Mouse (Mus musculus) heart, embryonic 16.5 days (tissue): ENCODE measurements around the gene Grtp1. TPM values are rescaled to one million over a fixed set of nuclear protein-coding genes. Genes with fewer than 3 reads are reported as not detected.

Experiments
- ATAC-seq: fragments of 200-750 bp; cut with Nextera tagmentation; replicated peaks from 2 replicates; pipeline ENCODE4 v1.8.0; 2017; ENCODE audit warnings: moderate number of reproducible peaks; ENCODE audit not compliant: insufficient read depth, low FRiP score; ENCODE audit errors: extremely low read depth
- H3K27ac ChIP-seq: fragments of 300-500 bp; sonication (generic); 2 replicates; pipeline ENCODE4 v1.5.1; 2014; ENCODE audit warnings: mild to moderate bottlenecking, low read length, control low read depth, moderate library complexity
- H3K27me3 ChIP-seq: fragments of 300-500 bp; sonication (generic); 2 replicates; pipeline ENCODE4 v1.6.1; 2014; ENCODE audit warnings: low read length, mixed read lengths; ENCODE audit not compliant: control insufficient read depth, insufficient read depth
- H3K36me3 ChIP-seq: fragments of 300-500 bp; sonication (generic); 2 replicates; pipeline ENCODE4 v1.6.1; 2014; ENCODE audit not compliant: control insufficient read depth, insufficient read depth
- H3K4me1 ChIP-seq: fragments of 300-500 bp; sonication (generic); 2 replicates; pipeline ENCODE4 v1.6.1; 2014; ENCODE audit warnings: low read length, mixed read lengths; ENCODE audit not compliant: control insufficient read depth, insufficient read depth
- H3K4me2 ChIP-seq: fragments of 300-500 bp; sonication (generic); 2 replicates; pipeline ENCODE4 v1.6.1; 2014; ENCODE audit warnings: low read depth, mild to moderate bottlenecking, control low read depth, low read length
- H3K4me3 ChIP-seq: fragments of 300-500 bp; sonication (generic); 2 replicates; pipeline ENCODE4 v1.5.1; 2014; ENCODE audit warnings: mild to moderate bottlenecking, control low read depth, low read length
- H3K9ac ChIP-seq: fragments of 300-500 bp; sonication (generic); 2 replicates; pipeline ENCODE4 v1.6.1; 2014; ENCODE audit warnings: low read length, control low read depth
- H3K9me3 ChIP-seq: fragments of 300-500 bp; sonication (generic); replicated peaks from 2 replicates; pipeline ENCODE4 v1.6.1; 2016; ENCODE audit warnings: low read length; ENCODE audit not compliant: control insufficient read depth
- WGBS: fragments of 180-500 bp; shearing (Covaris S2); extraction: QIAGEN DNeasy Blood & Tissue Kit; methylation state at CpG from one replicate; pipeline ENCODE4 v1.1.7; 2014; 5-methylcytosine and 5-hydroxymethylcytosine counted together
- polyA plus RNA-seq: library from polyadenylated mRNA; unstranded; fragments of >200 nt; fragmentation: Nextera tagmentation; extraction: Ambion mirVana; gene quantifications from 2 replicates; pipeline ENCODE4 v1.2.1, GENCODE M21; 2015

Gene Grtp1
- polyA plus RNA-seq, 1 experiment from 2014 or later, result 11.0 TPM

DNA sequence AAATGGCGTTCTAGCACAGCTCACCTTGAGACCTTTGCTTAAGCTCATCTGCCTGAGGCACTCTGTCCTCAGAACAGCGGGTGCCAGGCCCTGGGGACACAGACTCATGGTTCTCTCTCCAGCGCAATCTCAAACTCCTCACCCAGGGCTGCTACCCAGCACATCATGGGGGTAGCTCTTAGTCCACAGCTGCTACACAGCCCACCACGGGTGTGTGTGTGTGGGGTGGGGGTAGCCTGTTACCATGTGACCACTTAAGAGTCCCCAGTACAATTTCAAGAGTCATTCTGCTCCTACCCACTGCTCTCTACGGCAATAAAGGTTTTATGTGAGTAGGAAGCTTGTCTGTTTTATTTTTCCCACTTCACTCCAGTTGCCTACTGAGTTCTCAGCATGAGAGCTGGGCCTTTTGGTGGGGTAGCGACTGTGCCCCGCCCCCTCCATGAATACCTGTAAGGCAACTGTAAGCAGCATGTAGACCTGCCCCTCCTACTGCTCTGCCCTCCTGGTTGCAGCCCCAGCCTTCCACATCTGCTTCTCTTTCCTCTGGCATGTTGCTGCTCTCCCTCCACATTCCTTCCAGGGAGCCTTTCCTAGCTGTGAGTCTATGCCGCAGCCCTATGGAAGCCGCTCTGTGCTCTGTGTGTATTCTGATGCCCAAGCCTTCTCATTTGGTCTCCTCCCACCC is 28.6 kb upstream of the Grtp1 start:
- peak overlapping the region; percentile 44; the same call in 1 of the 2 replicates for H3K9ac ChIP-seq
- WGBS, result 42% methylated on average over 9 of the region's 9 CpGs
- H3K4me2 ChIP-seq, result no peak overlapping the region
- peaks cover 43% of the 10 kb centered on the region for H3K4me1 ChIP-seq
- ATAC-seq, result no peak
- peaks cover 9% of the 10 kb centered on the region; the same call in 1 of the 2 replicates for H3K36me3 ChIP-seq
- no peaks in the 10 kb centered on the region for H3K27me3 ChIP-seq
- H3K4me3 ChIP-seq, result no peak overlapping the region
- peak overlapping the region; percentile 19 for H3K27ac ChIP-seq
- H3K9me3 ChIP-seq, result no peaks in the 10 kb centered on the region

DNA sequence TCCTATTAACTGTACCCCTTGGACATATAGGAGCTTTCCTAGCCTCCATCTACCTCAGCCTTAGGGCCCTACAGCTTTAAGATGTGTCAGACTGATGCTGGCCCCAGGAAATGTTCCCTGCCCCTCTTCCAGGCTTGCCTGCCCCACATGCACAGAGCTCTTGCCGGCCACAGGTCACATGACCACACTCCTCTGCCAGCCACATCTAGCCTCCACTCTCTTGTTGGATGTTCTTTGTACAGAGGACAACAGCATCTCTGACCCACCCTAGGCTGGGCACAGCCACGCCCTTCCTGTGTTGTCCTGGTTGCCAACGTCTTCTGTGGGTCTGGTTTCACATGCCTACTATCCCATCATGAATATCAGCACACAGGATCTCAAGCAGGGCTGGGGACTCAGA is 26.8 kb upstream of the Grtp1 start:
- H3K4me3 ChIP-seq, result no peak overlapping the region

DNA sequence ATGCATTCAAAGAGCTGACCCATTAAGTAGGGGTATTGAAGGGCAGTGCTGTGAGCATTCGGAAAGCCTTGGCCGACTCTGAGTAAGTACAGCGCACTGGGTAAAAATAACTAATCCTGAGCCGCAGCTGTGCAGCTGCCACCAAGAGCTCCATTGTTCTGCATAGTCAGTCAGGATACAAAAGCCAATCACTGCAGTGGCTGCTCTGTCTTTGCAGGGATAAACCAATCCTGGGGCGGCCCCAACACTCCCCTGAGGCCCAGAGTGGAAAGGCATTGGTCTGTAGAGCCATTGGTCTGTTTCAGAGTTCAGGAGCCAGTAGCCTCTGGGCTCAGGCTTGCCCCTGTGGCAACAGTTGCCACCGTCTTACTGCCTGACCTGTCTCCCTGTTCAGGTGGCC is 25.9 kb upstream of the Grtp1 start:
- H3K27ac ChIP-seq, result peak overlapping the region; percentile 67
- peaks cover 11% of the 10 kb centered on the region; the same call in 1 of the 2 replicates for H3K36me3 ChIP-seq
- no peak overlapping the region for H3K4me3 ChIP-seq
- peak overlapping the region; percentile 6; the same call in 1 of the 2 replicates for H3K9ac ChIP-seq
- peak; percentile 37 for ATAC-seq
- H3K27me3 ChIP-seq, result no peaks in the 10 kb centered on the region
- H3K4me2 ChIP-seq, result no peak overlapping the region
- 49% methylated on average over 6 of the region's 6 CpGs for WGBS
- H3K4me1 ChIP-seq, result peaks cover 43% of the 10 kb centered on the region
- H3K9me3 ChIP-seq, result no peaks in the 10 kb centered on the region

More for the DNA sequence above, 26.8 kb upstream of the Grtp1 start:
- WGBS, result 45% methylated on average over 3 of the region's 3 CpGs
- Histone ChIP-seq H3K4me1 (peaks cover 43% of the 10 kb centered on the region), H3K27me3 (no peaks in the 10 kb centered on the region), H3K27ac (peak overlapping the region; percentile 67), H3K4me2 (no peak overlapping the region), H3K9me3 (no peaks in the 10 kb centered on the region), H3K36me3 (peaks cover 10% of the 10 kb centered on the region; the same call in 1 of the 2 replicates), H3K9ac (no peak overlapping the region)
- ATAC-seq, result 0 out of 2 replicates have a peak, but pooled peaks have one; percentile 23

DNA sequence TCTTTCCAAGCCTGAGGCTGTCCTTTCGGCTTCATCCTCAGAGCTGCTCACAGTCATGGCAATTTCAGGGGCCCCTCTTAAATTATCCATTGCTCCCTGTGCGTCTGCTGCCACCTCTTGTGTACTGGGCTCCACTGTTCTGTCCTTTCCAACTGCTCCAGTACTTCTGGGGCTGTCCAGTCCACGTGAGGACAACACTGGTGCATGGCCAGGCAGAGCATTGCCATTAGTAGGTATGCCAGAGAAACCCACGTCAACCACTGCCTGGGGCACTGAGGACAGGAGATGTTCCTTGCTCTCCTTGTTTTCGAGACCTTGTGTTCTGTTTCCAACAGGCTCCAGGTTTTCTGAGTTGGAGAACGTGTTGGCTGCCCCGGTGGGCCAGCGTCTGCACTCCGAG is 24.0 kb upstream of the Grtp1 start:
- 83% methylated on average over 9 of the region's 9 CpGs for WGBS
- no peak overlapping the region for H3K4me2 ChIP-seq
- H3K9ac ChIP-seq, result no peak overlapping the region

DNA sequence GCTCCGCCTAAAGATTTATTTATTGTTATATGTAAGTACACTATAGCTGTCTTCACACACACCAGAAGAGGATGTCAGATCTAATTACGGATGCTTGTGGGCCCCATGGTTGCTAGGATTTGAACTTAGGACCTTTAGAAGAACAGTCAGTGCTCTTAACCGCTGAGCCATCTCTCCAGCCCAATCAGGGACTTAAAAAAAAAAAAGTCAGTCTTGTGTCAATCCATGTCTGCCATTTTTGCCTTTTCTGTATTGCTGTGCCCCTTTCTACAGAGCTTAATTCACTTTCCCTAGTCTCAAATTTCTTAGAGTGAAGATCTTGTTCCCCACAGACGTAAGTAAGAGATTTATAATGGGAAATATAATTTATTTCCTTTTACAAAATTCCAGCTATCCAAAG is 18.0 kb upstream of the Grtp1 start:
- H3K4me1 ChIP-seq, result peaks cover 10% of the 10 kb centered on the region
- no peak overlapping the region for H3K9ac ChIP-seq
- 88% methylated on average over 4 of the region's 4 CpGs for WGBS
- ATAC-seq, result no peak
- H3K27ac ChIP-seq, result no peak overlapping the region
- H3K36me3 ChIP-seq, result peaks cover 6% of the 10 kb centered on the region; the same call in 1 of the 2 replicates
- no peak overlapping the region for H3K4me3 ChIP-seq
- no peaks in the 10 kb centered on the region for H3K9me3 ChIP-seq
- H3K27me3 ChIP-seq, result no peaks in the 10 kb centered on the region
- no peak overlapping the region for H3K4me2 ChIP-seq

More for the DNA sequence above, 24.0 kb upstream of the Grtp1 start:
- H3K36me3 ChIP-seq, result peaks cover 13% of the 10 kb centered on the region; the same call in 1 of the 2 replicates
- H3K27me3 ChIP-seq, result no peaks in the 10 kb centered on the region
- H3K4me3 ChIP-seq, result no peak overlapping the region
- peaks cover 30% of the 10 kb centered on the region for H3K4me1 ChIP-seq
- no peaks in the 10 kb centered on the region for H3K9me3 ChIP-seq
- ATAC-seq, result no peak
- H3K27ac ChIP-seq, result no peak overlapping the region

DNA sequence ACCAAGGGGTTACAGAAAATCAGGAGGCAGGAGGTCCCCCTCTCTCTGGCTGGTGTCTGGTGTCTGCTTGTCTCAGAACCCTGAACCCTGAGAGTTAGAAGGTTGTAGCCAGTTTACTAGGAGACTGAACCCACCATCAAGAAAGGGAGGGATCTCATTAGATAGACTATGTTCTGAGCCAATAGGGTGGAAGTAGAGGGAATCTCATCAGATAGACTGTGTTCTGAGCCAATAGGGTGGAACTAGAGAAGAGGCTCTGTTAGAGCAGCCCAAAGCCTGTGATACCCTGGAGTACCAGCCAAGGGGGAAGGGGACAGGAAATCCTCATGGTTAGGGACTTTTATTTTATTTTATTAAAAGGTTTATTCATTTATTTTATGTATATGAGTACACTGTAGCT is 17.6 kb upstream of the Grtp1 start:
- no peak overlapping the region for H3K27ac ChIP-seq
- H3K9ac ChIP-seq, result no peak overlapping the region
- ATAC-seq, result no peak
- no peak overlapping the region for H3K4me2 ChIP-seq
- H3K4me3 ChIP-seq, result no peak overlapping the region
- H3K27me3 ChIP-seq, result no peaks in the 10 kb centered on the region
- no peaks in the 10 kb centered on the region for H3K9me3 ChIP-seq
- 0 out of 2 replicates have a peak, but pooled peaks cover 3% of the 10 kb centered on the region for H3K36me3 ChIP-seq
- peaks cover 15% of the 10 kb centered on the region for H3K4me1 ChIP-seq

DNA sequence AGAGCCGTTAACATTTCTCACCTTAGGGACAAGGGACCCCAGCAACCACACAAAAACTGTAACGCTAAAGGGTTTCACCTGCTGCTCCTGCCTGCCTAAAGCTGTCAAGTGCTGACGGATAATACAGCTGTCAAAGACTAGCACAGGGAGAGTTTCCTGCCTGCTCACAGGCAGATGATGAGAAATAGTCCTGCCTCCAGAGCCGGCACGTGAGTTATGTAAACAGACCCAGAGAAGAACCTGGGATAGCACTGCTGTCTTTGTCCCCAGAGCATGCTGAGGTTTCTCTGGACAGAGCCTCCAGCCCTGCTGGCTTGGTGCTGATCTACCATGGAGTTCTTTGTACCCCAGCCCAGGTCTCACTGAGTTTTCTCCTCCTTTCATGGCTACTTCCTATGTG is 16.7 kb upstream of the Grtp1 start:
- 0 out of 2 replicates have a peak overlapping the region, but pooled peaks have one; percentile 29 for H3K27ac ChIP-seq
- no peak overlapping the region for H3K9ac ChIP-seq

DNA sequence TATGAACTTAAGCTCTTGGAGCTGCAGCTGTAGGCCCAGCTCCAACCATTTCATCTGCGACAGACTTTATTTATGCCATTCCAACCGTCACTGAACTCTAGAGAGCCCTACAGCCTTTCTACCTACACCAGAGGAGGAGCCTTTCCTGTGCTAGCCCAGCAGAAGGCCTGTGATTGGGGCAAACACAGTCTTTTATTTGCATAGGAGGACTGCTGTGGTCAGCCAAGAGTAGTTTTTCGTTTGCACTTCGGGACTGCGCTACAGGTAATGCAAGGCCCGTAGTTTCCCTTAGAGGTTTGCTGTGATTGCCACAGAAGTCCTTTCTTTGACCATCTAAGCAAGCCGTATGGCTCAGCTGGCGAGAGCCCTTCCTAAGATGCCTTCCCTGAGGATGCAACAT is 16.0 kb upstream of the Grtp1 start:
- Histone ChIP-seq H3K4me1 (peaks cover 19% of the 10 kb centered on the region), H3K36me3 (0 out of 2 replicates have a peak, but pooled peaks cover 3% of the 10 kb centered on the region), H3K4me3 (no peak overlapping the region), H3K27ac (no peak overlapping the region; the same call in none of the 2 replicates), H3K9me3 (no peaks in the 10 kb centered on the region), H3K27me3 (no peaks in the 10 kb centered on the region), H3K9ac (no peak overlapping the region; the same call in 1 of the 2 replicates), H3K4me2 (no peak overlapping the region)
- ATAC-seq, result no peak
- 66% methylated on average over 8 of the region's 8 CpGs for WGBS

More for the DNA sequence above, 16.7 kb upstream of the Grtp1 start:
- Histone ChIP-seq H3K36me3 (0 out of 2 replicates have a peak, but pooled peaks cover 3% of the 10 kb centered on the region), H3K4me1 (peaks cover 19% of the 10 kb centered on the region), H3K27me3 (no peaks in the 10 kb centered on the region), H3K9me3 (no peaks in the 10 kb centered on the region), H3K4me3 (no peak overlapping the region), H3K4me2 (no peak overlapping the region)
- WGBS, result 22% methylated on average over 5 of the region's 5 CpGs
- no peak for ATAC-seq

DNA sequence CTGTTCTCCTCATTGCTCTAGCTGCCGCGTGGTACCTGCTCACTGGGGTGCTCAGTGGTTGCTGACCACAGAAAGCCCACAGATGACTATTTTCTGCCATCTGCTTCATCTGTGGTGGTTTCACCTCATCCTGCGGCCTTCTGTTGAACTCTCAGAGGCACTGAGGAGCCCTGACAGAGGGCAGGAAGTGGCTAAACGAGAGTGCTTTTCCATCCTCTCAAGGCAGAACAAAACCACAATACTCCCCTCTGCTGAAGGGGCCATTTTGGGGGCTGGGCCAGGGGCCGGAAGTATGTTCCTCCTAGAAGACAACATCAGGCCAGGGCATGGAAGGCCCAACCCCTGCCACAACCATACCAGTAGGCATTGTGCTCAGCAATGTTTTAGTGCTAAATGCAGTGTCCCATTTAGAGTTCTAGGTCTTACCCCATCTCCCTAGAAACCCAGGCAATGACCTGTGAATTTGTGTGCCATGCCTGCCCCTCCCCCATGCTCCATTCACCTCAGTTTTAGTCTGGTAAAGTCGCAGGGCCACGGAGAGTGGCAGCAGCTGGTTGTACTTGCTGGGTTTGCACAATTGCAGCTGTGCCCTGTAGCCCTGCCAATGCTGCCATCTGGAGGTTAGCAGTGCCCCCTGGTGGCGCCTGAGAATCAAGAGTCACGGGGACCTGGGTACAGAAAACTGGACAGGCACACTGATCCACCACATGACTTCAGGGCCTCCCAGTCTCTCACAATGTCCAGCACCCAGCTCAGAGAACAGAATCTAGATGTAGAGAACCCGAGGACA is 13.3 kb upstream of the Grtp1 start:
- peak overlapping the region; percentile 47 for H3K9ac ChIP-seq
- peak; percentile 57 for ATAC-seq
- peaks cover 39% of the 10 kb centered on the region for H3K4me1 ChIP-seq
- no peak overlapping the region for H3K4me3 ChIP-seq
- H3K9me3 ChIP-seq, result no peaks in the 10 kb centered on the region
- peak overlapping the region; percentile 49 for H3K27ac ChIP-seq
- peak overlapping the region; percentile 44; the same call in 1 of the 2 replicates for H3K4me2 ChIP-seq
- 18% methylated on average over 10 of the region's 10 CpGs for WGBS
- H3K27me3 ChIP-seq, result no peaks in the 10 kb centered on the region
- no peaks in the 10 kb centered on the region for H3K36me3 ChIP-seq
